Mouse (Mus musculus) neural tube, embryonic 10.5 days (tissue): ENCODE data around the gene Ppp1r1b.

Experiments
- DNase-seq: peaks from one replicate; pipeline ENCODE4 v3.0.0-alpha.2; 2017; ENCODE audit warnings: low spot score; ENCODE audit errors: extremely low spot score

Ppp1r1b gene

GRCm38 (mm10) chr11:98392645-98393044 is 44.4 kb downstream of the Ppp1r1b start:
- no peak for DNase-seq

- no peak for DNase-seq
Observed at GRCm38 (mm10) chr11:98393317-98393716, 45.1 kb downstream of the Ppp1r1b start.

DNA sequence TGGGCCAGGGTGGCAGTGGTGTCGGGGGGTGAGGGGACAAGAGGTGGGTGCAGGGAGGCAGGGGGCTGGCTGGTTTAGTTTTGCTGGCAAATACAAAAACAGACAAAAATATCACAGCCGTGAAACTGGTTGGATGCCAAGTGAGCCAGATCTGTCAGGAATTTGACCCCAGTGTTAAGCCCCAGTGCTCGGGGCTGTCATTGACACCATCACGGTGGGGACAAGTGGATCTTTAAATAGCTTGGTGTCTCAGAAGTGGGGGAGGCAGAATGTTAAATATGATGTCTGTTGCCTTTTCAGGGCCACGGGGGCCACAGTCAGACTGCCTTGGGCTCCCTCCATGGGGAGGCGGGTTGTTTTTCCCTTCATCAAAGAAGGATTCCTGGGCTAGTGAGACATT is 46.1 kb downstream of the Ppp1r1b start:
- DNase-seq: no peak

DNA sequence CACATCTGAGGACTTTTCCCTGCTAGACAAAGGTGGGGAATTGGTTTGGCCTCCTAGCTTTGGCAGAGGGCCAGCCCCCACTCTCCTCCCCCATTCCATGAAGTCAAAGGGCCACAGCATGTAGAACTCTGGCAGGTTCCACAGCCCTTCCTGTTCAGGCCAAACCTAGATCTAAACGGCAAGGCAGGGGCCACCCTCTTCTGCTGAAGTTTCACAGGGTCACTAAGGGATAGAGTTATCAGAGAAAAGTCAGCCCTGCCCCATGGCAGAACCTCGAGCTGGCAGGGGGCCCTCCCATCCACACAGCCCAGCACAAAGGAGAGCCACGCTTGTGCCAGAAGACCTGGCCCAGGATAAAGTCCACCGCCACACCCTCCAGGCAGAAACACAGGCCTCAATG is 46.8 kb downstream of the Ppp1r1b start:
- no peak for DNase-seq

GRCm38 (mm10) chr11:98397946-98398345 is 49.7 kb downstream of the Ppp1r1b start:
- no peak for DNase-seq

GRCm38 (mm10) chr11:98400161-98400726 is 52.0 kb downstream of the Ppp1r1b start, which contains the start of gene Pgap3:
Gene Pgap3, minus strand, starts transcription at chr11:98400490.
- peak; percentile 94 for DNase-seq

GRCm38 (mm10) chr11:98400816-98401215 is 52.6 kb downstream of the Ppp1r1b start:
- DNase-seq: no peak

DNA sequence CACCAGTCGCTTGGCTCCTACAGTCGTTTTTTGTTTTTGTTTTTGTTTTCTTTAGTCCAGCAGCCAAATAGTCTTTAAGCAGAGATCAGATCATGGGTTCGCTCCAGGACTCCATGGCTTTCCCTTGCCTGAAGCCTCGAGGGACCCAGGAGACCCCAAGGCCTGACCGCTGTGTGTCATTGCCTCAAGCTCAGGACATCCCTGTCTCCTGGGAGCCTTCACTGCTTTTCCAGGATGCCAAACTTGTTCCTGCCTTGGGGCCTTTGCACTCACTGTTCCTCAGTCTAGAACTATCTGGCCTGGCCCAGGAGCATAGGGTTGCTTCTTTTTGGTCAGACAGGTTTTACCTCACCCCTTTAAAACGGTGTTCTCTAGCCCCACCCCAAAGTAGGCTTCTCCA is 58.4 kb downstream of the Ppp1r1b start:
- no peak for DNase-seq
